Mouse (Mus musculus): ENCODE results near the gene Epn3. TPM values are rescaled to one million over a fixed set of nuclear protein-coding genes. Genes with fewer than 3 reads are reported as not detected.

Gene Epn3
- polyA plus RNA-seq, 1 experiment: 0.05 TPM

DNA sequence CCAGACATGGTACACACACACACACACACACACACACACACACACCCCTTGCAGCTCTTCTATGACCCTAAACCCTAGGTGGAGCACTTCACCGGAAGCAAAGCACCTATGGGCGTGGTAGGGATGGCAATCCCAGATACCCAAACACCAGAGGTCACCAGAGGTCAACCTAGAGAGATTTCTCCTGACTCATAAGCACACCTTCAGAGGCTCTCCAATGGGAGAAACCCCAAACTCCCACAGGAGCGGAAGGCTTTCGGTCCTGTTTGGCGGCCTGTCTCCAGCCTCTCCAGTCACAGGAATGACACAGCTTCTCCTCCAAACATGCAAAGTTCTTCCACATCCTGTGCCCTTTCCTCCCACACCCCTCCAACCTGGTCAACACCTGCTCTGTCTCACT is 46.6 kb upstream of the Epn3 start:
- TF ChIP-seq MYOD1 (IDR thresholded peaks at IDR 0.05; ENCODE audit: control insufficient read depth in 1 of 3, insufficient read length in 2 of 3, low read depth in 2 of 3) (no peak), POLR2A (IDR thresholded peaks at IDR 0.05; ENCODE audit: insufficient read length, low read depth) (no peak), USF1 (IDR thresholded peaks at IDR 0.05; ENCODE audit: low read depth) (no peak), POLR2AphosphoS2 (IDR thresholded peaks at IDR 0.05; ENCODE audit: insufficient read length, low read depth) (no peak), MYOG (IDR thresholded peaks at IDR 0.05; ENCODE audit: control insufficient read depth in 1 of 3, insufficient read depth in 1 of 3, insufficient read length in 2 of 3, low read depth in 2 of 3) (no peak), SRF (IDR thresholded peaks at IDR 0.05; ENCODE audit: control insufficient read depth, insufficient read length, low read depth) (no peak), TCF12 (IDR thresholded peaks at IDR 0.05; ENCODE audit: insufficient read depth, poor library complexity, severe bottlenecking) (no peak), MAX (IDR thresholded peaks at IDR 0.05; ENCODE audit: low read depth) (no peak), CEBPB (IDR thresholded peaks at IDR 0.05; ENCODE audit: insufficient read depth, poor library complexity, severe bottlenecking) (no peak), REST (IDR thresholded peaks at IDR 0.05; ENCODE audit: insufficient read depth, insufficient read length) (no peak), TCF3 (IDR thresholded peaks at IDR 0.05; ENCODE audit: insufficient read length, low read depth) (no peak), E2F4 (IDR thresholded peaks at IDR 0.05; ENCODE audit: insufficient read depth) (no peak)
- Histone ChIP-seq H3K79me2 (ENCODE audit: control insufficient read depth, insufficient read depth) (no peaks in the 10 kb centered on the region), H3K27me3 (ENCODE audit: control insufficient read depth, insufficient read depth, insufficient read length) (no peaks in the 10 kb centered on the region), H3K4me2 (ENCODE audit: low read depth) (no peak overlapping the region), H3ac (ENCODE audit: control insufficient read depth, insufficient read length) (no peak overlapping the region), H3K36me3 (ENCODE audit: control insufficient read depth, insufficient read depth) (no peaks in the 10 kb centered on the region), H3K4me3 (no peak overlapping the region)

DNA sequence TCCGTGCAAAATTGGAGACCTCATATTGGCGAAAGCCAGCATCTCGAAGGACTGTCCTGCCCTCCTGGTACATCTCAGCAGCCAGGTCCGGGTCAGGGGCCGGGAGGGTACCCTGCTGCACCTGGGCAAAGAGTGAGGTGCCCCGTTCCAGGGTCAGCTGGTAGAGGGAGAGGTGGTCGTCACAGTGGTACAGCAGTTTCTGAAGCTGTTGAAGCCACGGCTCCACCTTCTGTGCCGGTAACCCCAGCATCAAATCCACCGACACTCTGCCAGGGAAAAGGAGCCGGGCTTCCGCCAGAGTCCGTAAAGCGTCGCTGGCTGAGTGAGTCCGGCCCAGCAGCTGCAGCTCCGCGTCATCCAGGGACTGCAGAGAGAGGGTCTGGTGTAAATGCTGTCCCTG is 44.6 kb upstream of the Epn3 start:
- no peaks in the 10 kb centered on the region for H3K79me2 ChIP-seq (ENCODE audit: control insufficient read depth, insufficient read depth)
- no peaks in the 10 kb centered on the region for H3K36me3 ChIP-seq (ENCODE audit: control insufficient read depth, insufficient read depth)
- H3K4me2 ChIP-seq (ENCODE audit: low read depth): no peak overlapping the region
- H3ac ChIP-seq (ENCODE audit: control insufficient read depth, insufficient read length): no peak overlapping the region
- no peaks in the 10 kb centered on the region for H3K27me3 ChIP-seq (ENCODE audit: control insufficient read depth, insufficient read depth, insufficient read length)
- no peak overlapping the region for H3K4me3 ChIP-seq
- TF ChIP-seq SRF (IDR thresholded peaks at IDR 0.05; ENCODE audit: control insufficient read depth, insufficient read length, low read depth) (no peak), USF1 (IDR thresholded peaks at IDR 0.05; ENCODE audit: low read depth) (no peak), TCF3 (IDR thresholded peaks at IDR 0.05; ENCODE audit: insufficient read length, low read depth) (no peak), MAX (IDR thresholded peaks at IDR 0.05; ENCODE audit: low read depth) (no peak), E2F4 (IDR thresholded peaks at IDR 0.05; ENCODE audit: insufficient read depth) (no peak), MYOG (IDR thresholded peaks at IDR 0.05; ENCODE audit: control insufficient read depth in 1 of 3, insufficient read depth in 1 of 3, insufficient read length in 2 of 3, low read depth in 2 of 3) (no peak), POLR2A (IDR thresholded peaks at IDR 0.05; ENCODE audit: insufficient read length, low read depth) (no peak), MYOD1 (IDR thresholded peaks at IDR 0.05; ENCODE audit: control insufficient read depth in 1 of 3, insufficient read length in 2 of 3, low read depth in 2 of 3) (no peak), TCF12 (IDR thresholded peaks at IDR 0.05; ENCODE audit: insufficient read depth, poor library complexity, severe bottlenecking) (no peak), REST (IDR thresholded peaks at IDR 0.05; ENCODE audit: insufficient read depth, insufficient read length) (no peak), POLR2AphosphoS2 (IDR thresholded peaks at IDR 0.05; ENCODE audit: insufficient read length, low read depth) (no peak), CEBPB (IDR thresholded peaks at IDR 0.05; ENCODE audit: insufficient read depth, poor library complexity, severe bottlenecking) (no peak)

DNA sequence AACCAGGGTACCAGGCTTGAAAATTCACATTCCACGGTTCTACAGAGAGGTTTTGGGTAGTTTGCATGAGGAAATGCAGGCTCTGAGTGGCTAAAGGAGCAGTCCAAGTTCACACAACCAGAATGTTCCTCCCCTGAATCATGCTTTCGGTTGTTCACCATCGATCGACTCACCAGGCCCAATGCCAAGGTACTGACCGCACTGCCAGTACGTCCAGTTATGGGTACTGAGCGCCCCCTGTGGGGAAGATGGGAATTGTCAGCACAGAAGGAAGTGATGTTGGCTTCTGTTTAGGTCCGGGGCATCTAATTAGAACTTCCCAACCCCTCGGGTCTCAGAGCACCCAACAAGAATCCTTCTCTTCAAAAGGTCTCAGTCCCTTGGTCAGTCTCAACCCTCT is 44.2 kb upstream of the Epn3 start:
- Histone ChIP-seq H3K4me2 (ENCODE audit: low read depth) (peak overlapping the region; percentile 93), H3K79me2 (ENCODE audit: control insufficient read depth, insufficient read depth) (no peaks in the 10 kb centered on the region), H3K36me3 (ENCODE audit: control insufficient read depth, insufficient read depth) (no peaks in the 10 kb centered on the region), H3K4me3 (no peak overlapping the region), H3ac (ENCODE audit: control insufficient read depth, insufficient read length) (no peak overlapping the region), H3K27me3 (ENCODE audit: control insufficient read depth, insufficient read depth, insufficient read length) (no peaks in the 10 kb centered on the region)
- TF ChIP-seq E2F4 (IDR thresholded peaks at IDR 0.05; ENCODE audit: insufficient read depth): no peak
- no peak for TF ChIP-seq POLR2AphosphoS2 (IDR thresholded peaks at IDR 0.05; ENCODE audit: insufficient read length, low read depth)
- peak; percentile 62 for TF ChIP-seq SRF (IDR thresholded peaks at IDR 0.05; ENCODE audit: control insufficient read depth, insufficient read length, low read depth)
- TF ChIP-seq MYOD1 (IDR thresholded peaks at IDR 0.05; ENCODE audit: control insufficient read depth in 1 of 3, insufficient read length in 2 of 3, low read depth in 2 of 3): peak in 1 of 3 experiments; percentile 18

DNA sequence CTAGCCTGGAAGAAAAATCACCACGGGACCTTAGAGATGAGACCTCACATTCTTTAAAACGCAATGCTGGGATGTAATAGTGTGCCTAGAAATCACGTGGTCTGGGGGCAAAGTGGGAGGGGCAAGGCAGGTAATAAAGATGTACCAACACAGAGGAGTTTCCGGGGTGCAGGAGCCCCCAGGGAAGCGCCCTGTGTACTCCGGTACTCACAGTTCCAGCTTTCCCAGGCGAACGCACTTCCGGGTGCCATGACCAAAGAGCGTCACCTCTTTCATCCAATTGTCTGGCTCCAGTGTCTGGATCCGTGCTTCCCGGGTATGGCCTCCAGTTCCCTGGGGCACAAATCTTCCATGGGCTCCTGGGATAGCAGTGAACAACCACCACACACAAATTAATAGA is 43.6 kb upstream of the Epn3 start:
- H3K79me2 ChIP-seq (ENCODE audit: control insufficient read depth, insufficient read depth): no peaks in the 10 kb centered on the region

DNA sequence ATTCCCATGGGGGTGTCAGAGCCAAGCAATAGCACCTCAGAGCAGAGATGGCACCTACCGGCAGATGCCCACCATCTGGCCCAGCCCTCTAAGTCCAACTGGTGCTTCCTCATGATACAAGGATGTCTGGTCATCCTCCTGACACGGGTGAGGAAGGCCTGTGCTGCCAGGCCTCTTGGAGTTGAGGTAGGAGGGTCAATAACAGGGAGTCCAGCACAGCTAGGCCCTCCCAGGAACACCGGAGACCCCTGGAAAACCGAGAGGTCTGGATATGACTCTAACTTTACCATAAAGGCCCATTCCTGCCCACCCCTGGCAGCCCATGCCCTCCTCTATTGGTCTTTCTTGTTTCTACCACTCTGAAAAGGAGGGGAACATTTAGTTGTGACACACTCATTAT is 42.6 kb upstream of the Epn3 start:
- H3K4me2 ChIP-seq (ENCODE audit: low read depth): no peak overlapping the region
- no peak overlapping the region for H3ac ChIP-seq (ENCODE audit: control insufficient read depth, insufficient read length)
- H3K79me2 ChIP-seq (ENCODE audit: control insufficient read depth, insufficient read depth): no peaks in the 10 kb centered on the region
- no peaks in the 10 kb centered on the region for H3K27me3 ChIP-seq (ENCODE audit: control insufficient read depth, insufficient read depth, insufficient read length)
- no peaks in the 10 kb centered on the region for H3K36me3 ChIP-seq (ENCODE audit: control insufficient read depth, insufficient read depth)
- no peak for TF ChIP-seq POLR2A (IDR thresholded peaks at IDR 0.05; ENCODE audit: insufficient read length, low read depth)
- TF ChIP-seq MAX (IDR thresholded peaks at IDR 0.05; ENCODE audit: low read depth): no peak
- no peak for TF ChIP-seq TCF3 (IDR thresholded peaks at IDR 0.05; ENCODE audit: insufficient read length, low read depth)
- no peak for TF ChIP-seq MYOD1 (IDR thresholded peaks at IDR 0.05; ENCODE audit: control insufficient read depth in 1 of 3, insufficient read length in 2 of 3, low read depth in 2 of 3)
- no peak for TF ChIP-seq POLR2AphosphoS2 (IDR thresholded peaks at IDR 0.05; ENCODE audit: insufficient read length, low read depth)
- no peak for TF ChIP-seq USF1 (IDR thresholded peaks at IDR 0.05; ENCODE audit: low read depth)
- TF ChIP-seq E2F4 (IDR thresholded peaks at IDR 0.05; ENCODE audit: insufficient read depth): no peak
- TF ChIP-seq CEBPB (IDR thresholded peaks at IDR 0.05; ENCODE audit: insufficient read depth, poor library complexity, severe bottlenecking): no peak
- TF ChIP-seq SRF (IDR thresholded peaks at IDR 0.05; ENCODE audit: control insufficient read depth, insufficient read length, low read depth): no peak
- no peak for TF ChIP-seq REST (IDR thresholded peaks at IDR 0.05; ENCODE audit: insufficient read depth, insufficient read length)
- TF ChIP-seq MYOG (IDR thresholded peaks at IDR 0.05; ENCODE audit: control insufficient read depth in 1 of 3, insufficient read depth in 1 of 3, insufficient read length in 2 of 3, low read depth in 2 of 3): no peak
- no peak for TF ChIP-seq TCF12 (IDR thresholded peaks at IDR 0.05; ENCODE audit: insufficient read depth, poor library complexity, severe bottlenecking)
- H3K4me3 ChIP-seq: no peak overlapping the region

More for the DNA sequence above, 43.6 kb upstream of the Epn3 start:
- H3K36me3 ChIP-seq (ENCODE audit: control insufficient read depth, insufficient read depth): no peaks in the 10 kb centered on the region
- no peaks in the 10 kb centered on the region for H3K27me3 ChIP-seq (ENCODE audit: control insufficient read depth, insufficient read depth, insufficient read length)
- no peak overlapping the region for H3K4me3 ChIP-seq
- TF ChIP-seq MYOG (IDR thresholded peaks at IDR 0.05; ENCODE audit: control insufficient read depth in 1 of 3, insufficient read depth in 1 of 3, insufficient read length in 2 of 3, low read depth in 2 of 3) (no peak), REST (IDR thresholded peaks at IDR 0.05; ENCODE audit: insufficient read depth, insufficient read length) (no peak), SRF (IDR thresholded peaks at IDR 0.05; ENCODE audit: control insufficient read depth, insufficient read length, low read depth) (no peak), CEBPB (IDR thresholded peaks at IDR 0.05; ENCODE audit: insufficient read depth, poor library complexity, severe bottlenecking) (no peak), E2F4 (IDR thresholded peaks at IDR 0.05; ENCODE audit: insufficient read depth) (no peak)
- H3K4me2 ChIP-seq (ENCODE audit: low read depth): peak overlapping the region; percentile 93
- H3ac ChIP-seq (ENCODE audit: control insufficient read depth, insufficient read length): no peak overlapping the region

Measured in myocyte (in vitro differentiated cells).